Mouse (Mus musculus) Muller cell, postnatal 12 days (primary cell): ENCODE results near the gene Olfr916.

Source experiments
- DNase-seq: peaks from one replicate; pipeline ENCODE4 v3.0.0-alpha.2; 2015; ENCODE audit errors: inconsistent ontology term

The Olfr916 gene

DNA sequence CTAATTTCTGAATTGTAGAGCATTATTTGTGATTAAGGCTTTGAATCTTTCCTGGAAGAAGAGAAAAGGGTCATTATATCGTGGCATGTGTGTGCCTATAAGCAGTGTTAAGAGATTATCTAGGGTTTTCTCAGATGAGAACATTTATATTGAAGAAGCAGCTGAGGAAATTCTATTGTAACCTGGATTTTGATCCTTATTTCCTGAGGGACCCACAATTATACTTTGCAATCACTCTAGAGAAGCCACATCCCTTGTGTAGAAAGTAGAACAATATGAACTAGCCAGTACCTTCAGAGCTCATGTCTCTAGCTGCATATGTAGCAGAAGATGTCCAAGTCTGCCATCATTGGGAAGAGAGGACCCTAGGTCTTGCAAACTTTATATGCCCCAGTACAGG lies at the start of gene Olfr916:
Gene Olfr916 (minus strand): TSS at position 101 of the 400 bp plus-strand sequence.
- no peak for DNase-seq

DNA sequence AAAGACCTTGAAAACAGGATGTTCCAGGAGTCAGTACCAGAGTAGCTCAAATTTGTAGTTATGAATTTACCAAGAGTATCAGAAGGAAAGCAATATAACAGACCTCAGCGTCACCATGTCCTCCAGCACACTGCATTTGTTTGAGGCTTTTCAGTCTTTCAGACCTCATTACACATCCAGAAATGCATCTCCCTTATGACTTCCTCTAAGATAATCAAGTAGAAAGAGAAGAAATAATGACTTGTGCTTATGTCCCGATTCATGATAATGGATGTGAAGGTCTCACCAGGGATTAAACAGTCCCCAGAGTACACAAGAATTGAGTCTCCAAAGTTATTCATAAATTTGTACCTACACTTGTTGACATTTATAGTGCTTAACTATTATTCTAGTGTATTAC lies 14.8 kb upstream of the Olfr916 start, which contains the start of gene Olfr918:
Gene Olfr918 (minus strand): TSS at position 101 of the 400 bp plus-strand sequence.
- no peak for DNase-seq

DNA sequence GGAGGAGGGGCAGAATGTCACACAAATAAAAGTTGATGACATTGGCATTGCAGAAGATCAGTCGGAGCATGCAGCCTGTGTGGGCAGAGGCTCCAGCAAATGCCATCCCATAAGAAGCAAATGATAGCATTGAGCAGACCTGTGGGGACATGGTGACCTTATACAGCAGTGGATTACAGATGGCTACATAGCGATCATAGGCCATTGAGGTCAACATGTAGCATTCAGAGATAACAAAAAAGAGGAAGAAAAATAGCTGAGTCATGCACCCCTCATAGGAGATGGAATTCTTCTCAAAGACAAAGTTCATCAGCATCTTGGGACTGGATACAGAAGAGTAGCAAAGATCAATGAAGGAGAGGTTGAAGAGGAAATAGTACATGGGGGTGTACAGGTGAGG lies 13.2 kb upstream of the Olfr916 start:
- no peak for DNase-seq

DNA sequence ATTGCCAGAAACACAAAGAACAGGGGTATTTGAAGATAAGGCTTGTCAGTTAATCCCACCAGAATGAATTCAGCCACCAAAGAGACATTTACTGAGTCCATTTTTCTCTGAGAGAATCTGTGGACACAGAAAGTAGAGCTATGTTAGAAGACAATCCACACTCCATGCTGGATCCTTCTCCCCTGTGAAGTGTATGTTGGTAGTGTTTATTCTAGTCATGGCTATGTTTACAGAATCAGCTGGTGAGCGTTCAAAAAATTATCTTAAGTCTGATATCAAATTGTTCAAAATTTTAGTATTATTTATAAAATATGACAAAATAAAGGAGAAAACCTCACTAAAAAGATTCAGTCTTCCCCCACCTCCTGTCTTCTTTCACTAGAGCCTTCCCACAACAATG lies 6.1 kb upstream of the Olfr916 start, which contains the start of gene Olfr917:
Gene Olfr917 (minus strand): TSS at position 101 of the 400 bp plus-strand sequence.
- DNase-seq = no peak

DNA sequence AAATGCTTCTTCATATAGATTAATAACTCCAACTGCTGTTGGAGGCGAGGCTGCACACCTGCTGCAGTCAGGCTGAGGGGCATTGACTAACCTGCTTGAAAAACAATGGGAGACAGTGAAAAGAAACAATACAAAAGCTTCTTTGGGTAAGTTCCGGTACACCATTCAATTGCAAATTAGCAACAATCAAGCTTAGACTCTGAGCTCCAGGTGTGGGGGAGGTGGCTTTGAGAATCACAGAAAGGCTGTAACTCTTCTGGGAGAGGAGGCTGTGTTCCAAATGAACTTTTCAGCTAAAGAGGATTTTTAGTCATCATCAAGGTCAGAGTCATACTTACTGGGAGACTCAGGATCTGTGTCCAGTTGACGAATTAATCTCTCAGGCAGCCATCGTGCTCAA lies 27.3 kb downstream of the Olfr916 start:
- DNase-seq = no peak
